Comparison of ENCODE assay signal across 23 mouse cellular contexts in genomic region chr6:127459776-127460175, GRCm38 (mm10). TPM values are rescaled to one million over a fixed set of nuclear protein-coding genes. Genes with fewer than 3 reads are reported as not detected.
DNase-seq lines count a peak whose midpoint lies in the region; ATAC-seq and TF ChIP-seq lines count a peak whose summit lies in the region.
"Had no signal": no experiment of that assay in that cellular context is flagged by ENCODE, and none has a peak within 500 bp of the region (broad histone marks: within the 10 kb centered on the region; RNA-seq: fewer than 3 reads in every experiment).

No protein-coding gene starts in this region.

- no peak for TF ChIP-seq CTCF in lung, adult 2 months (IDR thresholded peaks at IDR 0.05; ENCODE audit: insufficient read depth, low read length)

- no peak overlapping the region for H3K27ac ChIP-seq in lung, embryonic 16.5 days (ENCODE audit: low read length)
- no peak overlapping the region for H3K27ac ChIP-seq in midbrain, embryonic 11.5 days (ENCODE audit: low read depth, low read length)
- H3K27ac ChIP-seq: embryonic facial prominence, embryonic 10.5 days; embryonic facial prominence, embryonic 13.5 days; forebrain, embryonic 12.5 days; forebrain, embryonic 15.5 days; hindbrain, embryonic 12.5 days; hindbrain, embryonic 15.5 days had no signal

- H3K4me2 ChIP-seq in lung, embryonic 16.5 days (ENCODE audit: low read depth, low read length): no peak overlapping the region
- no peak overlapping the region for H3K4me2 ChIP-seq in midbrain, embryonic 11.5 days
- H3K4me2 ChIP-seq: embryonic facial prominence, embryonic 13.5 days; forebrain, embryonic 12.5 days; forebrain, embryonic 15.5 days; heart, embryonic 11.5 days; hindbrain, embryonic 12.5 days; hindbrain, embryonic 15.5 days had no signal

- no peaks in the 10 kb centered on the region for H3K9me3 ChIP-seq in lung, embryonic 16.5 days (ENCODE audit: control insufficient read depth, low read length)
- no peaks in the 10 kb centered on the region for H3K9me3 ChIP-seq in midbrain, embryonic 11.5 days (ENCODE audit: control insufficient read depth, low read length)
- H3K9me3 ChIP-seq: embryonic facial prominence, embryonic 10.5 days; embryonic facial prominence, embryonic 13.5 days; forebrain, embryonic 12.5 days; forebrain, embryonic 15.5 days; hindbrain, embryonic 12.5 days; hindbrain, embryonic 15.5 days had no signal

- TF ChIP-seq POLR2A in lung, adult 2 months (IDR thresholded peaks at IDR 0.05; ENCODE audit: borderline replicate concordance, extremely low read depth, low read depth, low read length): no peak

- H3K27me3 ChIP-seq in lung, embryonic 16.5 days (ENCODE audit: control insufficient read depth, insufficient read depth, low read depth, low read length): no peaks in the 10 kb centered on the region
- no peaks in the 10 kb centered on the region for H3K27me3 ChIP-seq in midbrain, embryonic 11.5 days (ENCODE audit: control insufficient read depth, insufficient read depth, low read length)
- H3K27me3 ChIP-seq: embryonic facial prominence, embryonic 13.5 days; forebrain, embryonic 12.5 days; forebrain, embryonic 15.5 days; hindbrain, embryonic 12.5 days; hindbrain, embryonic 15.5 days had no signal

- H3K4me3 ChIP-seq in lung, adult 2 months (replicated peaks; ENCODE audit: extremely low read depth, low read depth, low read length): no peak overlapping the region
- no peak overlapping the region for H3K4me3 ChIP-seq in lung, embryonic 16.5 days (ENCODE audit: low read length)
- no peak overlapping the region for H3K4me3 ChIP-seq in midbrain, embryonic 11.5 days (ENCODE audit: low read depth, low read length)
- H3K4me3 ChIP-seq: embryonic facial prominence, embryonic 10.5 days; embryonic facial prominence, embryonic 13.5 days; erythroblast, embryonic 14.5 days; forebrain, embryonic 12.5 days; forebrain, embryonic 15.5 days; hindbrain, embryonic 12.5 days; hindbrain, embryonic 15.5 days had no signal

- peaks cover 9% of the 10 kb centered on the region for H3K4me1 ChIP-seq in lung, adult 2 months (ENCODE audit: control insufficient read depth, insufficient read depth, low read length)
- peaks cover under 1% of the 10 kb centered on the region; the same call in 1 of the 2 replicates for H3K4me1 ChIP-seq in lung, embryonic 16.5 days (replicated peaks; ENCODE audit: control insufficient read depth, insufficient read depth, low read length)
- H3K4me1 ChIP-seq in midbrain, embryonic 11.5 days (ENCODE audit: control insufficient read depth, insufficient read depth, low read length): peaks cover 13% of the 10 kb centered on the region

- WGBS in lung, adult 2 months: 79% methylated on average over 2 of the region's 2 CpGs
- WGBS in lung, embryonic 16.5 days: 68% methylated on average over 2 of the region's 2 CpGs
- WGBS in midbrain, embryonic 11.5 days: 98% methylated on average over 2 of the region's 2 CpGs

- H3K36me3 ChIP-seq in lung, embryonic 16.5 days (ENCODE audit: control insufficient read depth, insufficient read depth, low read length): no peaks in the 10 kb centered on the region
- no peaks in the 10 kb centered on the region for H3K36me3 ChIP-seq in midbrain, embryonic 11.5 days (ENCODE audit: control insufficient read depth, insufficient read depth, low read length)
- H3K36me3 ChIP-seq: embryonic facial prominence, embryonic 13.5 days; forebrain, embryonic 15.5 days; hindbrain, embryonic 12.5 days; hindbrain, embryonic 15.5 days had no signal

- no peak overlapping the region for H3K9ac ChIP-seq in lung, embryonic 16.5 days (ENCODE audit: low read length)
- H3K9ac ChIP-seq in midbrain, embryonic 11.5 days (ENCODE audit: low read length): no peak overlapping the region
- H3K9ac ChIP-seq: embryonic facial prominence, embryonic 13.5 days; forebrain, embryonic 12.5 days; forebrain, embryonic 15.5 days; hindbrain, embryonic 12.5 days; hindbrain, embryonic 15.5 days had no signal

- DNase-seq in lung, adult 2 months: peak; percentile 16
- DNase-seq in lung, postnatal 25 days (ENCODE audit: low spot score): peak; percentile 79
- no peak for DNase-seq in gastrocnemius, postnatal 10 days
- no peak for DNase-seq in midbrain, embryonic 11.5 days (ENCODE audit: low spot score, missing footprints)
- DNase-seq in cerebellum, postnatal 10 days: no peak
- DNase-seq: adrenal gland, adult 2 months; adrenal gland, postnatal 14 days; cerebellum, adult 11 months; cerebellum, adult 2 months; cerebellum, adult 9-11 months; cerebellum, postnatal 36 days; embryo, embryonic 11 days; gastrocnemius, postnatal 14 days had no signal

- ATAC-seq in lung, embryonic 16.5 days (ENCODE audit: low read depth): peak; percentile 85
- ATAC-seq in midbrain, embryonic 11.5 days (ENCODE audit: low FRiP score): no peak
- ATAC-seq: CD4-positive, CD25-positive, alpha-beta regulatory T cell, adult 4 months; forebrain, embryonic 15.5 days had no signal

RNA-seq across cellular contexts. Expression of gene Parp11, which starts 13.1 kb away (rescaled TPM):
- 6.5 and 10.2 TPM in 2 replicates for polyA plus RNA-seq in lung, adult 2 months (2012; rRNA removed)
- polyA plus RNA-seq in lung, embryonic 16.5 days (2015; fragmentation: Nextera tagmentation; extraction: Ambion mirVana): 20.8 and 23.7 TPM in 2 replicates
- 1 to 10 TPM; 7.6 to 9.2 TPM for total RNA-seq in gastrocnemius, postnatal 10 days (2021)
- 62.1 and 64.9 TPM in 2 replicates for polyA plus RNA-seq in midbrain, embryonic 11.5 days (2014; fragmentation: Nextera tagmentation; extraction: Ambion mirVana)

Comparison
In these comparisons a context has a peak if more than half of its experiments do, and no peak if none do; other contexts are left out.
1. DNase-seq: peak in lung, adult 2 months (single experiment) and lung, postnatal 25 days (single experiment); none in gastrocnemius, postnatal 10 days (single experiment), midbrain, embryonic 11.5 days (single experiment) and cerebellum, postnatal 10 days (0 of 2).